Mouse (Mus musculus) bone marrow macrophage, adult 2 months (primary cell): ENCODE measurements around the gene Msmo1.

Experiments
- CTCF ChIP-seq: IDR thresholded peaks from 2 replicates; pipeline ENCODE4 v1.5.1; 2012; ENCODE audit warnings: low read depth, mild to moderate bottlenecking, low read length, moderate library complexity
- POLR2A ChIP-seq: IDR thresholded peaks from 2 replicates; pipeline ENCODE4 v1.6.1; 2012; ENCODE audit warnings: mild to moderate bottlenecking, low read depth, low read length, borderline replicate concordance

DNA sequence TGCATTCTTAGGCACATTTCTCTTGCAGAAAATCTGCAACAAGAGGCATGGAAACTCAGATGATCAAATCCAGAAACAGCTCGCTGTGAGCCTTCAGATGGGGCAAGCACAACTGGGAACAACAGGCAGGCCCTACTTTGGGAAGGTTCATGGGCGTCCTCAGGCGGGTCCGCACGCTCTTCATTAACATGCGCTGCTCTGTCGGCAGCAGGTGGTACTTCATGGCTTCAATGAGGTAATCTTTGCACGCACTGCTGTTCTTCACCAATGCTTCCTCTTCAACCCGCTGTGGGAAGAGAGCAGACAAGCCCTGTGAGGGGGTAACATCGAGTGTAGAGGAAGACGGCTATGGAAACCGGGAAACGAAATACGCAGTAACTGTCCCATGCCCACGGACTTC is 24.4 kb upstream of the Msmo1 start:
- TF ChIP-seq POLR2A = no peak
- TF ChIP-seq CTCF = no peak
